Mouse (Mus musculus): ENCODE measurements at regions not wholly inside any gene's neighbourhood (a gene's known extent, or its start where the extent isn't known, plus 50 kb on each side); places are given as distances from the start of the nearest gene placed in this dataset.

DNA sequence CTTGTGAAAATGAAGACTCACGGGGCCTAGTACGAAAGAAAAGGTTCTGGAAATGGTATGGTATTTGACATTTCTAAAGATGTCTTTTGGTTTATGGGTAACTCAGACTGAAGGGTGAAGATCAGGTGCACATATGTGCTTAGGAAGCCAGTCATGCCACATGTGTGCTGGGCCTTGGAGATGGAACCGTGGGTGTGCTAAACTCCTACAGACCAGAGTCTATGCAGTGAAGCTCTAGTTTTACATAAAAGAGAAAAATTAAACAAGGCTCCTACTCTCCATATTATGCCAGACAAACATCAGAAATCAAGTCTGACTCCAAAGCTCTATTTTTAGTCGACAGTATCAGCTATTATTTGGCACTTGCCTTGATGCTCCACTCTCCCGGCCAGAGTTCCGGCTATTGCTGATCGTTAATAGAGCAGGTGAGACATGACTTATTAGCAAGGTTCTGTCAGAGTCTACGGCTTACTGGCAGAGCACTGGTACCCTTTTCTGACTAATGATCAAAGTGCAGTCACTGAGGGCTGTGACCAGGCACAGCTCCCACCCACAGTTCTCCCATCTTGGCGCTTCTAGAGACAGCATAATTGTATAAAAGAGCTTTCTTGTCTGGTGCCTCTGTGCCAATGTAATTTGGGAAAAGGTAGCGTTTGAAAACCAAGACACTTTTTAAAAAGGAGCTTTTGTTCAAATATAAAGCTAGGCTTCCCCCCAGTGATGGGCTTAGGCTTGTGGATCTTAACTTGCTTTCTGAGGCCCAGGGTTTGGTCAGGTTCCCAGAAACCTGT, 119.2 kb upstream of the Ccdc122 start:
- peak; percentile 14 for DNase-seq (ENCODE audit: low spot score)

GRCm38 (mm10) chr14:76913850-76914249, 122.7 kb upstream of the Ccdc122 start:
- DNase-seq (ENCODE audit: low spot score) = no peak

DNA sequence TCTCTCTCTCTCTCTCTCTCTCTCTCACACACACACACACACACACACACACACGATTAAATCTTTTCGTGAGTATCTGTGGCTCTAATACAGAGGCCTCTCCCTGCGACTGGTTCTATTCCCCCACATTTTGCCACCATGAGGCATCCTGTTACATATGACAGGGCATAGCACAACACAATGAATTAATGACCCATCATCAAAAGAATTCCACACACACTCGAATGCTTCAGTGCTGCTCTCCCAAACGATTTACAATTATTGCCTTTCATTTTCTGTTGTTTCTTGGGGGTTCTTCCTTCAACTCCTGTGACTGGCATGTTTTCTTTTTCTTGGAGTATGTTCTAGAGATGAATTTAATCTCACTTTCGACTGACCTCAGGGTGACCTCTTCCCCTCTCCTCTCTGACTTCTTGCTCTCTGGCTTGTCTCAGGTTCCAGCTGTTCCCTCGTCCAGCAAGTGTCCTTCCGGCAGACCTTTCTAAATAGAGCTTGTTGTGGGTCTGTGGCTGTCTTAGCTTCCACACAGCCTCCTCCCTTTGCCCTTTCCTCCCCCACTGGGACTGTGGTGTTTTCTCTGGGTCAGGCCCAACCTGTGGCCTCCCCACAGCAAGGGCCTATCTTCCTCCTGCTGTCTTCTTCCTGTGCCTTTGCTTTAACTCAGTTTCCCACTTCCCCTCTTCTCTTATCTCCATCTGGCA, 124.1 kb upstream of the Ccdc122 start:
- no peak for DNase-seq (ENCODE audit: low spot score)

DNA sequence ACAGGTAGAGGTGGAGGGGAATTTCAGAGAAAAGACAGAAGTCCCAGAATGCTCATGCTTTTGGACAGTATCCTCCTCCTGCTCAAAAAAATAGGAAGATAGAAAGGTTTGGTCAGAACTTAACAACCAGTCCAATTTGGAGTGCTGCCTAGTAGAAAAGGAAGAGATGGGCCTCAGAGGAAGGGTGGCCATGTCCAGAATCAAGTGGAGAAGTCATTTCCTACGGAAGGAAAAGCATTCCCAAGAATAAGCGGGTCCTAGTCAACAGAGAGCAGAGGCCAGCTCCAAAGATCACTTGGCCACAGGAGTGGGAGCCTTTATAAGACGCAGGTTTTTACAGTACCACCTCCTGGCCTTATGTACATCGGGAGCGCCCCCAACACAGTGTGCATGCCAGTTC, 125.3 kb upstream of the Ccdc122 start:
- DNase-seq (ENCODE audit: low spot score) = no peak

- DNase-seq (ENCODE audit: low spot score) = no peak
These were observed 126.4 kb upstream of the Ccdc122 start for GRCm38 (mm10) chr14:76910186-76910585.

GRCm38 (mm10) chr14:76907941-76908340, 128.6 kb upstream of the Ccdc122 start:
- no peak for DNase-seq (ENCODE audit: low spot score)

- no peak for DNase-seq (ENCODE audit: low spot score)
These were observed 133.4 kb upstream of the Ccdc122 start for GRCm38 (mm10) chr14:76902962-76903757.

- no peak for DNase-seq (ENCODE audit: low spot score)
These were observed 135.1 kb upstream of the Ccdc122 start for GRCm38 (mm10) chr14:76901490-76901889.

DNA sequence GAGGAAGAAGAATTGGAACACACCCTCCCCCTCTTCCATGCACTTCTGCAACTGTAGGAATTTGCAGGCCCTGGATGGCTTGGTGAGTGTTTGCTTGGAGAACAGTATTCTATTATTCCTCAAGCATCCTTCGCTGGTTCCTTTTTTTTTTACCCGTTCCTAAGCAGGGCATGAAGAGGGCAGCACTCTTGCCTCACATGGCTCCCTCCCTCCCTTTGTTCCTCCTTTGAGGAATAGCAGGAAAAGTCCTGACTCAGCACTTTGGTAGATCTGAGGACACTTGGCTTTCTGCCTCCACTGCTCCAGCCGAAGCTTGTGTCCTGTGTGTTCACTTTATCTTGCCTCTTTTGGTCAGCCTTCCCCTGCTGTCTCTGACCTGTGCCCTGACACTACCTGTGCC, 137.2 kb upstream of the Ccdc122 start:
- DNase-seq (ENCODE audit: low spot score) = no peak

DNA sequence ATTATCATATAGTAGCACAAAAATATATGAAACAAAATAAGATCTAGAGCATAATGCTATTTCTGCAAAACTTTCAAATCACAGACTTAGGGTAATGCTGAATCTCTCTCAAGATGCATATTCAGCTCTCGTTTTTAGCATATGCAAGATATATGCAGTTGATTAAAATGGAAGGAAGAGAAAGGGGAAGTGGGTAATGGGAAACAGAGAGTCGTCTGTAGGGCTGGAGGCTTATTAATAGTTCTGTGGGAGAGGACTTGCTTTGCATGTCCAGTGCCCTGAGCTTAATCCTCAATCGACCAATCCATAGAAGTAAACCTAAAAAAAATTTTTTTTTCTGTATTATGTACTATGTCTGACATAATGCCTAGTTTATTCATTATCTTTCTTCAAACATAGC, 148.9 kb upstream of the Ccdc122 start:
- no peak for DNase-seq (ENCODE audit: low spot score)

DNA sequence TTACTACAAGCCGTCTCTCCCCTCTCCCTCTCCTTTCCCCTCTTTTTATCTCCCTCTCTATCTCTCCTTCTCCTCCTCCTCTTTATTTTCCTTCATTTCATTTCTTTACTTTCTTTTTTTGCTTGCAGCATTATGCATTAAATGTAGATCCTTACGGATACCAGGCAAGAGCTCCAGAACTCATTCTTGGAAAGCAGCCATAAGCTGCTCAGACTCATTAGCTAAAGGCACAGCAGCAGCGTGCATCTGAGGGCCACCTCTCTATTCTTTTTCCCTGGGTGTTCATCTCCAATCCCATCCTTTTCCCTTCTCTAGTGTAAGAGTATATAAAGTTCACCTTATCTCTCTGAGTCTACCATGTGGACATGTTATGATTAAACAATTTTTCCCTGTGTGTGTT, 149.4 kb upstream of the Ccdc122 start:
- DNase-seq (ENCODE audit: low spot score) = no peak

DNA sequence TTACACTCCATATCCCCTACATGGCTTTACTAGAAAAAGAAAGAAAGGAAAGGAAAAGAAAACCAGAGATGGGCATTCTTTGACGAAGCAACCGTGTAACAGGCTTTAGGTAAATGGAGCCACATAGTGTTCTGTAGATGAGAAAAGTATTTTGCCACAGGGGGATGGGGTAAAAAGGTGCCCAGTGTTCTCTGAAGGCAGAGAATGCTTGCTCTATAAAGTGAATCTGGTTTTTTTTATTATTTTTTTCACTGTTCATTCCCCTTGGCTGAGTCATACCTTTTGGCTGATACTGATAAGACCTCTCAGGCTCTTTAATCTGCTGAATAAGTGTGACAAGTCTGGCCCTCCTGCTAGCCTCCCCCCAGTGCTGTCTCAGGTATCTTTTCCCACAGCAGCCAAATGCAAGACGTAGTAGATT, 153.3 kb upstream of the Ccdc122 start:
- no peak for DNase-seq (ENCODE audit: low spot score)

DNA sequence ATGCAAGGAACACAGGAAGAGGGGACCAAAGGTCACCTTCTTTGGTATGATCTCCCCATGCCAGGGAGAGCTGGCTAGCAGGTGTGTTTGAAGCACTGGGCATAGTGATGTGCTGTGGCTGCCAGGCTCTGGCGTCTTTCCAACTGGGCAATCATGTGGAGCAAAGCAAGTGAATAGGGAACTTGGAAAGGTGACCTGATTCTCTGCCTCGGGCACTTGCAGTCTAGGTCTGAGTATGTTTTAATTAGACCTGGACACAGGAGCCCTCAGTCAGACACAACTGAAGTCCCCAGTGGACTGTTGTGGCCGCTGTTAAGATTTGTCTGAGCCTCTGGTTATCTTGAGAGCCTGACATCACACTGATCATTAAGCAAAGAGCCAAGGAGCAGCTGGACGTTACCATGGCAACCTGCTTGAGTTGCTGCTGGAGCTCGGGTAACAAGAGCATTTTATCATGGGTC, 153.8 kb upstream of the Ccdc122 start:
- DNase-seq (ENCODE audit: low spot score) = peak; percentile 17

DNA sequence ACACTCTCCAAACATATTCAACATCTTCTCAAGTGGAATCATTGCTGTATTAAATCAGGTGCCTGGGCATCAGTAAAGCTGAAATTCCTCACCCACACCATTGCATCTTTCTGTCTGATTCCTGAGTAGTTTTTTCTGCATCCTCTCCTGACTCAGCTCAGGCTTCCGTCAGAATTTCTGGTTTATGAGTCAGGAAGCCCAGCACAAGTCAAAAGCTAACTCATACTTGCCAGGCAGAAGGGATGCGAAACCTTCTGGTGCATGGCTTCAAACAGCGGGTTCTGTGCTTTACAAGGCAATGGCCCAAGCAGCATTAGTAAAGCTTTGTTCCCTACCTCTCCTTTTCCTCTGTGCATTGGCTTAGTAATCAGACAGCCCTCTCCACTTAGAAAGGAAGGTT, 155.7 kb upstream of the Ccdc122 start:
- DNase-seq (ENCODE audit: low spot score) = no peak

GRCm38 (mm10) chr14:76877306-76877705, 159.3 kb upstream of the Ccdc122 start:
- no peak for DNase-seq (ENCODE audit: low spot score)

DNA sequence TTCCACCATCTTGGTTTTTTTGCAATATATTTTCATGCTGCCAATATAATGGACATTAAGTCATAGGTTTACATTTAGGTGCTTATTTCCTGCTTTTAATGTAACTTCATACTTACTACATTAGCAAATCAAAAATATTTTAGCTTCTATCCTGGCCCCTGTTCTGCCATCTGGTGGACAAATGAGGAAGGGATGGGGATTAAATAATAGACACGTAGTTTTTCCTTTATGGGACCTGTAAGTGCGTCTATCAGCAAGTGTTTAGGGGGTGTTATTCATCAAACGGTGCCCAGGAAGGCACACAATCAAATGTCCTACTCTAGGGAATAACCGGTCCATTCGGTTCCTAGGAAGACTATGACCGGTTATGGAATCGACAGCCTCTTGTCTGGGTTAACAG, 160.6 kb upstream of the Ccdc122 start:
- DNase-seq (ENCODE audit: low spot score) = peak; percentile 71

DNA sequence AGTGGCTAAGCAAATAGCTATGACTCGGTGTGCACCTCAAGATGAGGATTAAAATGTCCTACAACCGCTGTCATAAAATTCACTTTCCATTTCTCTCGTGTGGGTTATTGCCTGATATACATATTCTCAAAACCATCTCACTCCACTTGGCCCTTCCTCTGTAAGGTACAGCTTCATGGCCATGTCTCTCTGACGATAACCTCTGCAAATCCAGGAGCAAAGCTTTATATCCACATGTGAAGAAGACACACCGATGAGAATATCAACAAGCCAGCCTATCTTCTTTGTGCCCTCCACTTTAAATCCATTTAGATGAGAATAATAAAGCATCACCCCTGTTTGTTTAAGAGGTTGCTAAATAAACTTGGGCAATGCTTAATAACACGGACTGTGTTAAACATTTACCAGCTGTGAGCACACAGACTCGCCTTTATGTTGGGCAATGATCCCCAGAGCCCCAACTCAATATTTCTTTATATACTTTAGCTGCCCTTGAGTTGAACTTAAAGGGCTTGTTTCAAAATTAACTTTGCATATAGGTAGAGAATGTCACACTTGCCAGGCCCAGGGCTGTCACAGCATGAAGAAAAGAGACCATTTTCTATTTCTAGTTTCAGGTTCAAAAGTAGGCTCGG, 161.2 kb upstream of the Ccdc122 start:
- DNase-seq (ENCODE audit: low spot score) = no peak

DNA sequence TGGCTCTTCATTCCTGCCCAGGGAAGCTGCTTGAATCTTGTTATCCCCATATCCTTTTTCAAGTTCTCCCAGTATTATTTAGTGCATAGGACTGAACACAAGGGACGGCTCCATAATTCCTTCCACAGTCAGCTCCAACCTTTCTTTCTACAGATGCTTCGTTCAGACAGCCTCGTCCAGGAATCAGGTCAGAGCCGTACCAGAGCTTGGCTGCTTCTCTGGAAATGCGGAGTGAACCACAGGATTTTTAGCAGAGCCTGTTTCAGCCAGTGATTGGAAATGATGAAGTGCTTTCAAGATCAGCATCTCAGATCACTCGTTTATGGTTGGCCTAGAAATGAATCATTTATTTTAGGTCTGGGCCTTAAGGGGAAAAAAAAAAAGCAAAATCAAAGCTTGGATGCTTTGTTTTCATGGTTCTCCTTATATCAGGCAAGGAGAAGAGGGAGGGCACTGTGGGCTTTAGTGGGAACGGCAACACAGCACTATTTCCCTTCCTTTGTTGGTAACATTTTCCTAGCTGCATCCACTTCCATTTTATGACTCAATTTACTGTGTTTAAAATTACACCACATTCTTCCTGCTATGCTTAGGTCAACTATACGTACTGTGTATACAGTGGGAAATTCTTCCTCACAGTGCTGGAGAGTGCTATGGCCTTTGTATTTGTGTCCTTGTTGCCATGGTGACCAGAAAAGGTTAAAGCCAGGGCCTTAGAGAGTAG, 161.9 kb upstream of the Ccdc122 start:
- no peak for DNase-seq (ENCODE audit: low spot score)

GRCm38 (mm10) chr14:76873684-76874083, 162.9 kb upstream of the Ccdc122 start:
- DNase-seq (ENCODE audit: low spot score) = no peak

- no peak for DNase-seq (ENCODE audit: low spot score)
These were observed 163.6 kb upstream of the Ccdc122 start for GRCm38 (mm10) chr14:76872976-76873375.

- no peak for DNase-seq (ENCODE audit: low spot score)
These were observed 164.1 kb upstream of the Ccdc122 start for GRCm38 (mm10) chr14:76872510-76872909.

GRCm38 (mm10) chr14:76868831-76869230, 167.7 kb upstream of the Ccdc122 start:
- DNase-seq (ENCODE audit: low spot score) = no peak

Measured in layer of hippocampus, adult 11-12 months (tissue).